Mouse (Mus musculus): Measurements from ENCODE around the gene Nip7. TPM values are rescaled to one million over a fixed set of nuclear protein-coding genes. Genes with fewer than 3 reads are reported as not detected.

Gene Nip7
- polyA plus RNA-seq, 1 experiment from 2014 or later, result 71.1 TPM

DNA sequence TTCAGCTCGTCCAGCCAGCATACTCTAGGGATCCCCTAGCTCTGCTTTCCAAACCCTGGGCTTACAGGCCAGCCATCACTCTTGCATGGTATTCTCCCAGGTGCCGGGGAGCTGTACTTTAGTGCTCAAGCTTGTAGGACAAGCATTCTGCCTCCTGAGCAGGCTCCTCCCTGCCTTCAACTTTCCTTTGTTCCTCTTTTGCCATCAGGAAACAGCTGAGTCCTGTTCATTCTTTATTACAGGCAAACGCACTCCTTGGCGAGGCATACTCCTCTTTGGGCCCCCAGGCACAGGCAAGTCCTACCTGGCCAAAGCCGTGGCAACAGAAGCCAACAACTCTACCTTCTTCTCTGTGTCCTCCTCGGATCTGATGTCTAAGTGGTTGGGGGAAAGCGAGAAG is 16.0 kb upstream of the Nip7 start:
- Histone ChIP-seq H3K4me3 (no peak overlapping the region), H3K27ac (no peak overlapping the region), H3K4me1 (no peaks in the 10 kb centered on the region), H3K27me3 (replicated peaks) (no peaks in the 10 kb centered on the region), H3K4me2 (no peak overlapping the region), H3K9me3 (no peaks in the 10 kb centered on the region), H3K9ac (no peak overlapping the region), H3K36me3 (replicated peaks) (peaks cover 71% of the 10 kb centered on the region)
- no peak for ATAC-seq (replicated peaks)
- 86% methylated on average over 7 of the region's 7 CpGs for WGBS

- Histone ChIP-seq H3K4me3 (no peak overlapping the region), H3K9ac (no peak overlapping the region), H3K9me3 (no peaks in the 10 kb centered on the region), H3K27ac (no peak overlapping the region), H3K4me1 (peaks cover 22% of the 10 kb centered on the region), H3K4me2 (no peak overlapping the region), H3K36me3 (replicated peaks) (peaks cover 65% of the 10 kb centered on the region), H3K27me3 (replicated peaks) (no peaks in the 10 kb centered on the region)
- 94% methylated on average over 6 of the region's 6 CpGs for WGBS
- ATAC-seq (replicated peaks), result no peak
These were observed 11.2 kb upstream of the Nip7 start for GRCm38 (mm10) chr8:107045478-107045877.

DNA sequence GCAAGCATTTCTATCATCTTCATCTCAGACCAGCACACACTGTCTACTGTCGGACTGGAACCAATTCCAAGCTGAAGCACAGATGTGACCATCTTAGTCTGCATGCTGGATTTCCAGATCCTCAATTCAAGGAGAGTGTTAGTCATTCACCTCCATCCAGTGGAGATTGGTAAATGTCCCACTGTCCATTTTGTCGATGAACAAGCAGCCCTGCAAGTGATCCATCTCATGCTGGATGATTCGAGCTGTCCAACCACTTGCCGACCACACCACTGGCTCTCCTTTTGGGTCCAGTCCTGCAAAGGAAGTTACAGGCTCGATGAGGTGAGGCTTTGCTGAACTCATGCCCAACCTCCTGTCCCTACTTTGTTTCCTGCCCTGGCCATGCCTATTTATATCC is 9.7 kb upstream of the Nip7 start:
- Histone ChIP-seq H3K9ac (no peak overlapping the region), H3K27ac (no peak overlapping the region), H3K4me1 (peaks cover 22% of the 10 kb centered on the region), H3K9me3 (no peaks in the 10 kb centered on the region), H3K27me3 (replicated peaks) (no peaks in the 10 kb centered on the region), H3K4me3 (no peak overlapping the region), H3K4me2 (peak overlapping the region; percentile 96; the same call in 1 of the 2 replicates), H3K36me3 (replicated peaks) (peaks cover 69% of the 10 kb centered on the region)
- no peak for ATAC-seq (replicated peaks)
- 91% methylated on average over 5 of the region's 5 CpGs for WGBS

GRCm38 (mm10) chr8:107048061-107048941 is 8.4 kb upstream of the Nip7 start, which contains the start of gene Pdf:
Gene Pdf, minus strand, starts transcription at chr8:107048614.
- Histone ChIP-seq H3K36me3 (replicated peaks) (peaks cover 66% of the 10 kb centered on the region), H3K4me1 (peaks cover 22% of the 10 kb centered on the region), H3K9me3 (no peaks in the 10 kb centered on the region), H3K9ac (peak within 1 kb of the TSS; percentile 55), H3K27me3 (replicated peaks) (no peaks in the 10 kb centered on the region), H3K4me2 (peak within 1 kb of the TSS; percentile 96), H3K27ac (peak within 1 kb of the TSS; percentile 86), H3K4me3 (peak within 1 kb of the TSS; percentile 71)
- ATAC-seq (replicated peaks), result peak; percentile 89
- under 1% methylated on average over 87 of the region's 87 CpGs for WGBS

DNA sequence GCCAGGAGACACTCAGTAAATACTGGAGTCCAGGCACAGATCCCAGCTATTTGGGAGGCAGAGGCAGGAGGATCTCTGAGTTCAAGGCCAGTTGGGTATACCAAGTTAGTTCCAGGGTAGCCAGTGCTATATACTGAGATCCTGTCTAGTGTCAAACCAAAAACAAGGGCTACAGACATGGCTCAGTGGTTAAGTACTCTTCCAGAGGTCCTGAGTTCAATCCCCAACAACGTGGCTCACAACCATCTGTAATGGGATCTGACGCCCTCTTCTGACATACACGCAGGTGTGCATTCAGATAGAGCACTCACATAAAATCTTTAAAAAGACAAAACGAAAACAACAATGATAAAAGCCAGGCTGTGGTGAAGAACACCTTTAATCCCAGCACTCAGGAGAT is 7.2 kb upstream of the Nip7 start:
- Histone ChIP-seq H3K9me3 (no peaks in the 10 kb centered on the region), H3K27me3 (replicated peaks) (no peaks in the 10 kb centered on the region), H3K4me1 (peaks cover 22% of the 10 kb centered on the region), H3K9ac (no peak overlapping the region), H3K4me3 (peak overlapping the region; percentile 71), H3K4me2 (peak overlapping the region; percentile 96), H3K36me3 (replicated peaks) (peaks cover 60% of the 10 kb centered on the region), H3K27ac (no peak overlapping the region)
- WGBS, result 97% methylated on average over 4 of the region's 4 CpGs
- ATAC-seq (replicated peaks), result no peak

GRCm38 (mm10) chr8:107052046-107052445 is 4.6 kb upstream of the Nip7 start:
- Histone ChIP-seq H3K27me3 (replicated peaks) (no peaks in the 10 kb centered on the region), H3K9me3 (no peaks in the 10 kb centered on the region), H3K9ac (no peak overlapping the region), H3K36me3 (replicated peaks) (peaks cover 35% of the 10 kb centered on the region), H3K4me1 (peaks cover 36% of the 10 kb centered on the region), H3K4me2 (no peak overlapping the region), H3K27ac (no peak overlapping the region), H3K4me3 (no peak overlapping the region)
- ATAC-seq (replicated peaks), result no peak
- 97% methylated on average over 8 of the region's 8 CpGs for WGBS

GRCm38 (mm10) chr8:107056973-107057369 is 294 bp downstream of the Nip7 start:
- peaks cover 25% of the 10 kb centered on the region for H3K4me1 ChIP-seq
- WGBS, result 1% methylated on average over 33 of the region's 33 CpGs
- peak overlapping the region; percentile 58 for H3K27ac ChIP-seq
- H3K9ac ChIP-seq, result peak overlapping the region; percentile 67
- H3K9me3 ChIP-seq, result no peaks in the 10 kb centered on the region
- H3K4me3 ChIP-seq, result peak overlapping the region; percentile 94
- H3K36me3 ChIP-seq (replicated peaks), result peaks cover 23% of the 10 kb centered on the region
- H3K4me2 ChIP-seq, result peak overlapping the region; percentile 73
- peak; percentile 74 for ATAC-seq (replicated peaks)
- H3K27me3 ChIP-seq (replicated peaks), result no peaks in the 10 kb centered on the region

DNA sequence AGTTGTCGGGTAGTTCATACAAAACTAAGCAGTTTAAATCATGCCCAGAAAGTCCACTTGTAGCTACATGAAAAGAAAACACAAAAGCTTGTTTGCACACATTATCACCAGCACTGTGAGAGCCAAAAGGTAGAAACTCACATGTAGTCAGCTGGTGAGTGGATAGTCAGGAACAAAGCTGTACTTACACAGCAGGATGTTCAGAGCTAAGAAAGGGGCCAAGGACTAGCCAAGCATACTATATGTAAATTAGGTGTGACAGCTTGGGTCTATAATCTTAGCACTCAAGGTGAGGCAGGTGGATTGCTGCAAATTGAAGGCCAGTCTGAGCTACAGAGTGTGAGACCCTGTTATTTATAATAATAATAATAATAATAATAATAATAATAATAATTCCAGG is 5.9 kb downstream of the Nip7 start:
- H3K27me3 ChIP-seq (replicated peaks), result no peaks in the 10 kb centered on the region
- ATAC-seq (replicated peaks), result no peak
- H3K27ac ChIP-seq, result no peak overlapping the region
- WGBS, result 91% methylated on average over 1 of the region's 1 CpGs
- H3K9me3 ChIP-seq, result no peaks in the 10 kb centered on the region
- no peak overlapping the region for H3K4me3 ChIP-seq
- H3K9ac ChIP-seq, result no peak overlapping the region
- no peak overlapping the region for H3K4me2 ChIP-seq
- peaks cover 7% of the 10 kb centered on the region; the same call in 1 of the 2 replicates for H3K36me3 ChIP-seq (replicated peaks)
- peaks cover 4% of the 10 kb centered on the region for H3K4me1 ChIP-seq

GRCm38 (mm10) chr8:107065511-107066496 is 9.1 kb downstream of the Nip7 start, which contains the start of gene Tmed6:
Gene Tmed6, minus strand, starts transcription at chr8:107065644.
- no peaks in the 10 kb centered on the region for H3K4me1 ChIP-seq
- no peak for ATAC-seq (replicated peaks)
- no peak within 1 kb of the TSS for H3K27ac ChIP-seq
- no peaks in the 10 kb centered on the region; the same call in 1 of the 2 replicates for H3K36me3 ChIP-seq (replicated peaks)
- H3K9me3 ChIP-seq, result no peaks in the 10 kb centered on the region
- H3K4me2 ChIP-seq, result no peak within 1 kb of the TSS
- 69% methylated on average over 17 of the region's 17 CpGs for WGBS
- H3K9ac ChIP-seq, result no peak within 1 kb of the TSS
- H3K4me3 ChIP-seq, result no peak within 1 kb of the TSS
- H3K27me3 ChIP-seq (replicated peaks), result no peaks in the 10 kb centered on the region

DNA sequence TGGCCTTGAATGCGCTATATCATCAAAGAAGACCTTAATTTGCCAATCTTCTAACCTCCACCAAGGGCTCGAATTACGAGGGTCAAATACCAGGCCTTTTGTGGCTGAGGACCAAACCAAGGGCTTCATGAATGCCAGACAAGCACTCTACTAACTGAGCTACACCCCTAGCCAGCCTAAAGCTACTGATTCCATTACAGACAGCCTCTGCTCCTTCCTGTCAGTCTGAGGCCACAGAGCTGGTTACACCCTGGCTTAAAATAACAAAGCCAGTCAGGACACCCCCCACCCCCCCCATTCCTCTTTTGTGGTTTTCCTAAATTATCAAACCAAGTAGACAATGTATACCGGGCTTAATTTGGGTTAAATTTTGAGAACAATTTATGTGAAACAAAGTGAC is 17.0 kb downstream of the Nip7 start:
- Histone ChIP-seq H3K4me1 (no peaks in the 10 kb centered on the region), H3K4me3 (no peak overlapping the region), H3K27me3 (replicated peaks) (no peaks in the 10 kb centered on the region), H3K9me3 (no peaks in the 10 kb centered on the region), H3K9ac (no peak overlapping the region), H3K36me3 (replicated peaks) (peaks cover 47% of the 10 kb centered on the region), H3K4me2 (no peak overlapping the region), H3K27ac (no peak overlapping the region)
- WGBS, result 90% methylated on average over 4 of the region's 4 CpGs
- ATAC-seq (replicated peaks), result no peak

GRCm38 (mm10) chr8:107074128-107074527 is 17.5 kb downstream of the Nip7 start:
- Histone ChIP-seq H3K27me3 (replicated peaks) (no peaks in the 10 kb centered on the region), H3K27ac (no peak overlapping the region), H3K9ac (no peak overlapping the region), H3K4me2 (no peak overlapping the region), H3K4me1 (no peaks in the 10 kb centered on the region), H3K36me3 (replicated peaks) (peaks cover 51% of the 10 kb centered on the region), H3K4me3 (no peak overlapping the region), H3K9me3 (no peaks in the 10 kb centered on the region)
- WGBS, result 95% methylated on average over 1 of the region's 1 CpGs
- ATAC-seq (replicated peaks), result no peak

GRCm38 (mm10) chr8:107076239-107076888 is 19.7 kb downstream of the Nip7 start:
- WGBS, result 91% methylated on average over 7 of the region's 7 CpGs
- no peak overlapping the region for H3K4me2 ChIP-seq
- no peaks in the 10 kb centered on the region for H3K4me1 ChIP-seq
- no peak for ATAC-seq (replicated peaks)
- H3K9ac ChIP-seq, result no peak overlapping the region
- peaks cover 63% of the 10 kb centered on the region for H3K36me3 ChIP-seq (replicated peaks)
- H3K4me3 ChIP-seq, result no peak overlapping the region
- no peaks in the 10 kb centered on the region for H3K9me3 ChIP-seq
- H3K27me3 ChIP-seq (replicated peaks), result no peaks in the 10 kb centered on the region
- H3K27ac ChIP-seq, result no peak overlapping the region

Measured in midbrain, embryonic 15.5 days (tissue).